Comparison of ENCODE assay signal across 8 mouse cellular contexts in genomic region chrX:35834411-35834810, GRCm38 (mm10). TPM values are rescaled to one million over a fixed set of nuclear protein-coding genes. Genes with fewer than 3 reads are reported as not detected.
DNase-seq lines count a peak whose midpoint lies in the region; ATAC-seq and TF ChIP-seq lines count a peak whose summit lies in the region.
"Not testable (repeated sequence)": the region's sequence is repeated elsewhere in the genome, so short reads cannot be mapped to it uniquely, and the experiment has no call there.

No protein-coding gene starts in this region.

- peak; percentile 53 for TF ChIP-seq CTCF in lung, postnatal 0 days (IDR thresholded peaks at IDR 0.05)

- peak; percentile 54 for DNase-seq in NIH3T3 (ENCODE audit: low read depth)
- DNase-seq in cerebellum, adult 8-10 months = peak; percentile 13
- peak; percentile 43 for DNase-seq in heart, postnatal 4 days
- DNase-seq in layer of hippocampus, adult 11-12 months (ENCODE audit: low spot score) = peak; percentile 20
- peak; percentile 23 for DNase-seq in lung, postnatal 0 days (ENCODE audit: low spot score)
- peak; percentile 31 for DNase-seq in thymus, postnatal 4 days

- peak; percentile 48 for ATAC-seq in forebrain, embryonic 15.5 days (replicated peaks)
- not testable (repeated sequence) for ATAC-seq in lung, postnatal 0 days
- peak; percentile 63 for ATAC-seq in neural tube, embryonic 15.5 days (ENCODE audit: low FRiP score)

- WGBS in forebrain, embryonic 15.5 days = 0% methylated on average over 2 of the region's 2 CpGs
- 0% methylated on average over 2 of the region's 2 CpGs for WGBS in lung, postnatal 0 days
- 0% methylated on average over 2 of the region's 2 CpGs for WGBS in neural tube, embryonic 15.5 days

- TF ChIP-seq EP300 in lung, postnatal 0 days (IDR thresholded peaks at IDR 0.05) = not testable (repeated sequence)

- H3K4me1 ChIP-seq in forebrain, embryonic 15.5 days; lung, postnatal 0 days (ENCODE audit: insufficient read depth, low read depth, low read length); neural tube, embryonic 15.5 days: not testable (repeated sequence)

- not testable (repeated sequence) for H3K4me2 ChIP-seq in forebrain, embryonic 15.5 days (replicated peaks); lung, postnatal 0 days (replicated peaks; ENCODE audit: low read depth, low read length); neural tube, embryonic 15.5 days

- not testable (repeated sequence) for H3K9ac ChIP-seq in forebrain, embryonic 15.5 days (replicated peaks); lung, postnatal 0 days (replicated peaks; ENCODE audit: low read depth); neural tube, embryonic 15.5 days (replicated peaks)

- H3K36me3 ChIP-seq in forebrain, embryonic 15.5 days; lung, postnatal 0 days (ENCODE audit: insufficient read depth, low read length); neural tube, embryonic 15.5 days: not testable (repeated sequence)

- H3K27ac ChIP-seq in forebrain, embryonic 15.5 days (replicated peaks); lung, postnatal 0 days (ENCODE audit: low read length); neural tube, embryonic 15.5 days (replicated peaks): not testable (repeated sequence)

- H3K27me3 ChIP-seq in forebrain, embryonic 15.5 days; lung, postnatal 0 days (replicated peaks; ENCODE audit: insufficient read depth, low read length); neural tube, embryonic 15.5 days (replicated peaks): not testable (repeated sequence)

- H3K9me3 ChIP-seq in forebrain, embryonic 15.5 days; lung, postnatal 0 days (ENCODE audit: low read length); neural tube, embryonic 15.5 days (replicated peaks): not testable (repeated sequence)

- H3K4me3 ChIP-seq in forebrain, embryonic 15.5 days; lung, postnatal 0 days (ENCODE audit: low read depth, low read length); neural tube, embryonic 15.5 days (replicated peaks): not testable (repeated sequence)

RNA-seq across cellular contexts. Expression of gene Dock11, which starts 54.2 kb away (rescaled TPM):
- 16.2 and 17.6 TPM in 2 replicates for polyA plus RNA-seq in forebrain, embryonic 15.5 days (2015; fragmentation: Nextera tagmentation; extraction: Ambion mirVana)
- 10 to 100 TPM; 10.6 to 10.7 TPM for total RNA-seq in heart, postnatal 4 days (2021)
- 2.3 and 2.9 TPM in 2 replicates for polyA plus RNA-seq in lung, postnatal 0 days (2015; fragmentation: Nextera tagmentation; extraction: Ambion mirVana)
- polyA plus RNA-seq in neural tube, embryonic 15.5 days (2015; fragmentation: Nextera tagmentation; extraction: Ambion mirVana) = 9.6 and 9.9 TPM in 2 replicates
